Comparison of ENCODE assay signal across 8 mouse cellular contexts in genomic region chr19:10689470-10690166, GRCm38 (mm10). TPM values are rescaled to one million over a fixed set of nuclear protein-coding genes. Genes with fewer than 3 reads are reported as not detected.
A peak's percentile ranks its signal among the peaks of the same experiment; 100 is the strongest.
DNase-seq lines count a peak whose midpoint lies in the region; ATAC-seq lines count a peak whose summit lies in the region.

No protein-coding gene starts in this region.

- H3K4me1 ChIP-seq in lung, embryonic 15.5 days: peaks cover 24% of the 10 kb centered on the region
- H3K4me1 ChIP-seq in intestine, embryonic 15.5 days (replicated peaks): peaks cover 21% of the 10 kb centered on the region
- peaks cover 37% of the 10 kb centered on the region for H3K4me1 ChIP-seq in midbrain, embryonic 15.5 days

- no peak for ATAC-seq in lung, embryonic 15.5 days (ENCODE audit: borderline replicate concordance, extremely low read depth, low FRiP score, low TSS enrichment)
- ATAC-seq in intestine, embryonic 15.5 days: no peak
- peak; percentile 5; the same call in 1 of the 2 replicates for ATAC-seq in midbrain, embryonic 15.5 days (replicated peaks)
- ATAC-seq in megakaryocyte progenitor cell, adult 5-6 weeks (replicated peaks; ENCODE audit: poor library complexity): no peak

- H3K4me2 ChIP-seq in lung, embryonic 15.5 days: peak overlapping the region; percentile 68
- H3K4me2 ChIP-seq in intestine, embryonic 15.5 days (replicated peaks): peak overlapping the region; percentile 67
- peak overlapping the region; percentile 75 for H3K4me2 ChIP-seq in midbrain, embryonic 15.5 days

- H3K9me3 ChIP-seq in lung, embryonic 15.5 days: no peaks in the 10 kb centered on the region
- no peaks in the 10 kb centered on the region for H3K9me3 ChIP-seq in intestine, embryonic 15.5 days
- no peaks in the 10 kb centered on the region for H3K9me3 ChIP-seq in midbrain, embryonic 15.5 days

- no peak for DNase-seq in lung, postnatal 4 days
- peak; percentile 46 for DNase-seq in fibroblast of lung, adult 2 months (ENCODE audit: low read depth)
- no peak for DNase-seq in left cerebral cortex, adult 18-20 months (ENCODE audit: low spot score in 2 of 2)
- DNase-seq in cerebellum, postnatal 4 days (ENCODE audit: low spot score in 2 of 2): no peak

- H3K36me3 ChIP-seq in lung, embryonic 15.5 days: no peaks in the 10 kb centered on the region
- no peaks in the 10 kb centered on the region for H3K36me3 ChIP-seq in intestine, embryonic 15.5 days
- no peaks in the 10 kb centered on the region for H3K36me3 ChIP-seq in midbrain, embryonic 15.5 days (replicated peaks)

- WGBS in lung, embryonic 15.5 days: 22% methylated on average over 5 of the region's 5 CpGs
- WGBS in intestine, embryonic 15.5 days: 47% methylated on average over 5 of the region's 5 CpGs
- 40% methylated on average over 5 of the region's 5 CpGs for WGBS in midbrain, embryonic 15.5 days

- peak overlapping the region; percentile 90 for H3K4me3 ChIP-seq in lung, embryonic 15.5 days
- H3K4me3 ChIP-seq in intestine, embryonic 15.5 days (replicated peaks): peak overlapping the region; percentile 76
- H3K4me3 ChIP-seq in midbrain, embryonic 15.5 days: peak overlapping the region; percentile 52

- H3K27ac ChIP-seq in lung, embryonic 15.5 days: peak overlapping the region; percentile 98
- peak overlapping the region; percentile 96 for H3K27ac ChIP-seq in intestine, embryonic 15.5 days
- H3K27ac ChIP-seq in midbrain, embryonic 15.5 days: peak overlapping the region; percentile 93

- H3K27me3 ChIP-seq in lung, embryonic 15.5 days: no peaks in the 10 kb centered on the region
- no peaks in the 10 kb centered on the region for H3K27me3 ChIP-seq in intestine, embryonic 15.5 days (replicated peaks)
- H3K27me3 ChIP-seq in midbrain, embryonic 15.5 days (replicated peaks): no peaks in the 10 kb centered on the region

- peak overlapping the region; percentile 88 for H3K9ac ChIP-seq in lung, embryonic 15.5 days
- H3K9ac ChIP-seq in intestine, embryonic 15.5 days: peak overlapping the region; percentile 80
- H3K9ac ChIP-seq in midbrain, embryonic 15.5 days: peak overlapping the region; percentile 78

RNA-seq across cellular contexts. Expression of gene Vps37c, which starts 1.1 kb away (rescaled TPM):
- polyA plus RNA-seq in lung, embryonic 15.5 days (2015; fragmentation: Nextera tagmentation; extraction: Ambion mirVana): 30.3 and 33.4 TPM in 2 replicates
- polyA plus RNA-seq in intestine, embryonic 15.5 days (2015; fragmentation: Nextera tagmentation; extraction: Ambion mirVana): 28.1 and 28.7 TPM in 2 replicates
- 31.8 TPM in 2 replicates for polyA plus RNA-seq in midbrain, embryonic 15.5 days (2015; fragmentation: Nextera tagmentation; extraction: Ambion mirVana)
- total RNA-seq in left cerebral cortex, adult 18-20 months (2021): 10 to 100 TPM; 21.7 to 25.8 TPM
- 17.6 and 21.0 TPM in 2 replicates for total RNA-seq in megakaryocyte progenitor cell, adult 5-6 weeks (2015)
- 14.7 and 15.2 TPM in 2 replicates for total RNA-seq in megakaryocyte progenitor cell, adult 5-6 weeks (2017)

RNA-seq across cellular contexts. Expression of gene Pga5, which starts 11.7 kb away (rescaled TPM):
- not detected in 2 replicates for polyA plus RNA-seq in lung, embryonic 15.5 days (2015; fragmentation: Nextera tagmentation; extraction: Ambion mirVana)
- 0.39 and 0.61 TPM in 2 replicates for polyA plus RNA-seq in intestine, embryonic 15.5 days (2015; fragmentation: Nextera tagmentation; extraction: Ambion mirVana)
- not detected in 2 replicates for polyA plus RNA-seq in midbrain, embryonic 15.5 days (2015; fragmentation: Nextera tagmentation; extraction: Ambion mirVana)
- not detected for total RNA-seq in left cerebral cortex, adult 18-20 months (2021)
- not detected in 2 replicates for total RNA-seq in megakaryocyte progenitor cell, adult 5-6 weeks (2015)
- not detected in 2 replicates for total RNA-seq in megakaryocyte progenitor cell, adult 5-6 weeks (2017)

RNA-seq across cellular contexts. Expression of gene Cd5, which starts 49.2 kb away (rescaled TPM):
- 0.45 and 0.91 TPM in 2 replicates for polyA plus RNA-seq in lung, embryonic 15.5 days (2015; fragmentation: Nextera tagmentation; extraction: Ambion mirVana)
- polyA plus RNA-seq in intestine, embryonic 15.5 days (2015; fragmentation: Nextera tagmentation; extraction: Ambion mirVana): 0.10 and 0.13 TPM in 2 replicates
- 0.52 and 0.86 TPM in 2 replicates for polyA plus RNA-seq in midbrain, embryonic 15.5 days (2015; fragmentation: Nextera tagmentation; extraction: Ambion mirVana)
- total RNA-seq in left cerebral cortex, adult 18-20 months (2021): under 1 TPM in 1 of 2 experiments, not detected in 1; 0.16 TPM
- 0.05 TPM in 1 of 2 replicates, not detected in the other for total RNA-seq in megakaryocyte progenitor cell, adult 5-6 weeks (2015)
- 0.61 TPM in 1 of 2 replicates, not detected in the other for total RNA-seq in megakaryocyte progenitor cell, adult 5-6 weeks (2017)

RNA-seq across cellular contexts. Expression of gene Vwce, which starts 55.6 kb away (rescaled TPM):
- polyA plus RNA-seq in lung, embryonic 15.5 days (2015; fragmentation: Nextera tagmentation; extraction: Ambion mirVana): 0.52 and 1.3 TPM in 2 replicates
- polyA plus RNA-seq in intestine, embryonic 15.5 days (2015; fragmentation: Nextera tagmentation; extraction: Ambion mirVana): 3.4 and 4.8 TPM in 2 replicates
- polyA plus RNA-seq in midbrain, embryonic 15.5 days (2015; fragmentation: Nextera tagmentation; extraction: Ambion mirVana): 1.0 and 1.6 TPM in 2 replicates
- total RNA-seq in left cerebral cortex, adult 18-20 months (2021): under 1 TPM; 0.66 to 1.00 TPM
- total RNA-seq in megakaryocyte progenitor cell, adult 5-6 weeks (2015): 0.10 TPM in 2 replicates
- 0.51 TPM in 1 of 2 replicates, not detected in the other for total RNA-seq in megakaryocyte progenitor cell, adult 5-6 weeks (2017)
